Mouse (Mus musculus): ENCODE data around the gene Adcyap1r1. TPM values are rescaled to one million over a fixed set of nuclear protein-coding genes. Genes with fewer than 3 reads are reported as not detected.

Gene Adcyap1r1
- polyA plus RNA-seq, 1 experiment from 2014 or later: 55.5 TPM

DNA sequence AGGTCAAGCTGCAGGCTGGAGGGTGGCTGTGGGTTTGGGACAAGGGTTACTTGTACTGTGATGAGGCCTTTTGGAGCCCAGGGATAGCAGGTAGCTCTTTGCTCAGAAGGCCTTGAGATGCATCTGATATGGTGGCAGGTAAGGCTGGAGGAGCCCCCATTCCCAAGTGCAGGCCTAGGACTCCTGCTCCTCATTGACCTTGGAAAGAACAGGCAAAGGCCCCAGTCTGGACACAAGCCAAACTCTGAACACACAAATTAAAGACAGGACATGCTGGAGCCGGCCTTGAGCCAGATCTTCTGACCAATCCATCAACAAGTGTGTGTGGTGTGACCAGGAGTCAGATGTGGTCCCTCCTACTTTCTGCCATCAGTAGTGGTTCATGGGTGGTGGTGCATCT lies 1.8 kb downstream of the Adcyap1r1 start:
- Histone ChIP-seq H3K9ac (replicated peaks) (peak overlapping the region; percentile 90), H3K4me3 (replicated peaks) (peak overlapping the region; percentile 75), H3K27ac (replicated peaks) (peak overlapping the region; percentile 93), H3K4me2 (peak overlapping the region; percentile 83), H3K36me3 (no peaks in the 10 kb centered on the region), H3K27me3 (replicated peaks) (no peaks in the 10 kb centered on the region), H3K4me1 (peaks cover 69% of the 10 kb centered on the region), H3K9me3 (replicated peaks) (no peaks in the 10 kb centered on the region)
- WGBS: 25% methylated on average over 1 of the region's 1 CpGs
- no peak for ATAC-seq (ENCODE audit: low FRiP score)

DNA sequence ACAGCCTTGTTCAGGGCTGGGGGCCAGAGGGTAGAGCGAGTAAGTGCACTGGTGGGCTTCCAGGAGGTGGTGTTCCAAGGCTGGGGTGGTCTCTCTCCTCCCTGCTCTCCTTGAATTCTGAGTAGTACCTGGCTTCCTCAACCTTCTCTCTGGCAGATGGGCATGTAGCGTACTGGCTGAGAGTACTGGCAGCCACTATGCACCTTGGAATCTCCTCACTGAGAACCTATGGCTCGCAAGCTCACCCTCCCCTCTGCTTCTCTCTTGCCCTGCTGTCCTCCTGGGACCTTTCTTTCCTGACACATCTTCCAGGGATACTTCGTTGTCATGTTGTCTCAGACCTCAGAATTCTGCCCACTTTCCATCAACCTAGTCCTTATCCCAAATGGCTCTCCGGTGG lies 3.9 kb downstream of the Adcyap1r1 start:
- Histone ChIP-seq H3K27ac (replicated peaks) (no peak overlapping the region), H3K4me3 (replicated peaks) (0 out of 2 replicates have a peak overlapping the region, but pooled peaks have one; percentile 1), H3K36me3 (0 out of 2 replicates have a peak, but pooled peaks cover 4% of the 10 kb centered on the region), H3K9ac (replicated peaks) (0 out of 2 replicates have a peak overlapping the region, but pooled peaks have one; percentile 4), H3K9me3 (replicated peaks) (no peaks in the 10 kb centered on the region), H3K4me2 (peak overlapping the region; percentile 83), H3K4me1 (peaks cover 83% of the 10 kb centered on the region), H3K27me3 (replicated peaks) (no peaks in the 10 kb centered on the region)
- WGBS: 78% methylated on average over 5 of the region's 5 CpGs
- no peak for ATAC-seq (ENCODE audit: low FRiP score)

DNA sequence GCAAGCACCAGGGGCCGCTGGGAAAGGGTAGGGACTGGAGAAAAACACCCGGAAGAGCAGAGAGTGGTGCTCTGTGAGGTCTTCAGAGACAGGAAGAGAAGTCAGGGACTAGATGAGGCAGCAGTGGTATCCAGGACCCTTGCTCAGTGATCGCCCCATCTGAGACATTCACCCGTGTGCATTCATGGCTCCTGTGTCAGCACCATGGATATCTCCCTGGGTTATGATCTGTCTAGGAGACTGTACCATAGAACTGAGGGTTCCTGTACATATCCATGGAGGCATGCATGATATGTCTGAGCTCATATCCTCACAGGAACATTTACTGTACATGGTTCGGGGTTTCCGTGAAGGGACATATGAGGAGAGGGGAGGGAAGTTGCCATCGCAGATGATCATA lies 5.9 kb downstream of the Adcyap1r1 start:
- H3K9ac ChIP-seq (replicated peaks): no peak overlapping the region; the same call in 1 of the 2 replicates
- 78% methylated on average over 7 of the region's 7 CpGs for WGBS
- no peak for ATAC-seq (ENCODE audit: low FRiP score)
- H3K27me3 ChIP-seq (replicated peaks): no peaks in the 10 kb centered on the region
- peaks cover 74% of the 10 kb centered on the region for H3K4me1 ChIP-seq
- H3K27ac ChIP-seq (replicated peaks): no peak overlapping the region
- H3K4me2 ChIP-seq: no peak overlapping the region
- H3K36me3 ChIP-seq: peaks cover 20% of the 10 kb centered on the region
- H3K4me3 ChIP-seq (replicated peaks): no peak overlapping the region
- H3K9me3 ChIP-seq (replicated peaks): no peaks in the 10 kb centered on the region

DNA sequence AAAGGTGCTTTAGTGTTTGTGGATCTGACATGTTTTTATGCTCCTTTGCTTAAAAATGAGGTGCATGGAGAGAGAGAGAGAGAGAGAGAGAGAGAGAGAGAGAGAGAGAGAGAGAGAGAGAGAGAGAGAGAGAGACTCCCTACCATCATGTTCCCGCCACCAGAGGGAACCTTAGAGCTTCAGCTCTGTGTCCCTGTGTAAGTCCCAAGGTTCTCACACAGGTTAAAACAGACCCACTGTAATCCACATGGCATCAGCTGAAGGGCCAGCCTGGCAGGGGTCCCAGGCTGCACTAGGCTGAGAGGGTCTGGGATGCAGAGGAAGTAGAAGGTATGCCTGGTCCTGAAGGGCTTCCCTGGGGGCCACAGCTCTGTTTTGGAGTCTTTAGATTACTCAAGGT lies 6.4 kb downstream of the Adcyap1r1 start:
- Histone ChIP-seq H3K9me3 (replicated peaks) (no peaks in the 10 kb centered on the region), H3K4me3 (replicated peaks) (no peak overlapping the region), H3K4me1 (peaks cover 69% of the 10 kb centered on the region), H3K4me2 (no peak overlapping the region; the same call in 1 of the 2 replicates), H3K36me3 (peaks cover 24% of the 10 kb centered on the region), H3K27ac (replicated peaks) (no peak overlapping the region), H3K27me3 (replicated peaks) (no peaks in the 10 kb centered on the region), H3K9ac (replicated peaks) (no peak overlapping the region)
- 44% methylated on average over 1 of the region's 1 CpGs for WGBS
- no peak for ATAC-seq (ENCODE audit: low FRiP score)

DNA sequence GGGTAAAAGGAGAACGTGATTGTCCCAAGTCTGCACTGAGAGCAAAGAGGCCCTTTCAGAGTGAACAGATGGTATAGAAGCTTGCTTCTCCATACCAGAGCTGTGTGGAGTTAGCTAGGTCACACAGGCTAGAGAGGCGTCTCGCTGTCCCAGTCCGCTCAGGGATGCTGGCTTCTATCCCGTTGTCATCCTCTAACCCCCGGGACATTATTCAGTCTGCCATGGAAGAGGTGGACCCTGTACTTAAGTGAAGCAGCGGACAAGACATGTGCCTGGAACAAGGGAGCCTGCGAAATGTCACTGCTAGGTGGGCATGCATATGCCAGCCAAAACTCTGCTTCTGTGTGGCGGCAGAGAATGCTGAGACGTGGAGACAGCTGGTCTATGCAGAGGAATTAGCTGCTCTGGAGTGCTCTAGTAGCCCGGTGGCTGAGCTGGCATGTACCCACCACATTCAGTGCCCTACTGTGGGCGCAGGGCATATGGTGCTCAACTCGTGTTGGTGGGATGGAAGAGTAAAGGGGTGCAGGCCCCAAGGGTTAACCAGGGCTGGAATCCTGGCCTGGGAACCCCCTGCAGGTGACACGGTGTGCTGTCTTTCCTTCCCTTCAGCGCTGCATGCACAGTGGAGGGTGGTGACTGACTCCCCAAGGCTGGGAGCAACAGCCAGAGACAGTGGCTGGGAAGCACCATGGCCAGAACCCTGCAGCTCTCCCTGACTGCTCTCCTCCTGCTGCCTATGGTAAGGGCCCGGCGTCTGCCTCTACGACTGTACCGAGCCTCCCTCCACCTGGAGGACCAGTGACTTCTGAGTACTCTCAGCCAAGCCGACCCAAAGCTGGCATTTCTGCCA lies 8.0 kb downstream of the Adcyap1r1 start:
- Histone ChIP-seq H3K4me2 (no peak overlapping the region), H3K36me3 (peaks cover 34% of the 10 kb centered on the region), H3K9me3 (replicated peaks) (no peaks in the 10 kb centered on the region), H3K9ac (replicated peaks) (no peak overlapping the region), H3K27me3 (replicated peaks) (no peaks in the 10 kb centered on the region), H3K4me3 (replicated peaks) (no peak overlapping the region), H3K4me1 (peaks cover 61% of the 10 kb centered on the region), H3K27ac (replicated peaks) (no peak overlapping the region)
- WGBS: 78% methylated on average over 20 of the region's 20 CpGs
- no peak for ATAC-seq (ENCODE audit: low FRiP score)

DNA sequence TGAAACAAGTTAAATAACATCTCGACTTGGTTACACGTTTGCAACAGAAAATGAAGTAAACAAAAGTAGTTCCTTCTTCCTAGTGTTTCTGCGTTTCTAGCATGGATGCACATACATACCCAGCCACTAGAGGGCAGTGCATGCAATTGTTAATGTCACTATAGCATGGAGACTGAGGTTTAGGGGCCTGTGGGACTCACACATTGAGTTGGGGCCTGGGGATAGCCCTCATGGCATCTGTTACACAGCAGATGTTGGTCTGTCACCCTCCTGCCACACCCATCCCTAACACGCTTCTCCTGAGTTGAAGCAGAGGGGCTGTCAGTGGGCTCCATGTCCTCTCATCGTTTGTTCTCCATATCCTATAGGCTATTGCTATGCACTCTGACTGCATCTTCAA lies 9.4 kb downstream of the Adcyap1r1 start:
- Histone ChIP-seq H3K4me3 (replicated peaks) (no peak overlapping the region), H3K9ac (replicated peaks) (no peak overlapping the region), H3K9me3 (replicated peaks) (no peaks in the 10 kb centered on the region), H3K4me1 (peaks cover 51% of the 10 kb centered on the region), H3K27me3 (replicated peaks) (no peaks in the 10 kb centered on the region), H3K4me2 (no peak overlapping the region), H3K36me3 (peaks cover 39% of the 10 kb centered on the region), H3K27ac (replicated peaks) (no peak overlapping the region)
- WGBS: 75% methylated on average over 5 of the region's 5 CpGs
- ATAC-seq (ENCODE audit: low FRiP score): no peak

DNA sequence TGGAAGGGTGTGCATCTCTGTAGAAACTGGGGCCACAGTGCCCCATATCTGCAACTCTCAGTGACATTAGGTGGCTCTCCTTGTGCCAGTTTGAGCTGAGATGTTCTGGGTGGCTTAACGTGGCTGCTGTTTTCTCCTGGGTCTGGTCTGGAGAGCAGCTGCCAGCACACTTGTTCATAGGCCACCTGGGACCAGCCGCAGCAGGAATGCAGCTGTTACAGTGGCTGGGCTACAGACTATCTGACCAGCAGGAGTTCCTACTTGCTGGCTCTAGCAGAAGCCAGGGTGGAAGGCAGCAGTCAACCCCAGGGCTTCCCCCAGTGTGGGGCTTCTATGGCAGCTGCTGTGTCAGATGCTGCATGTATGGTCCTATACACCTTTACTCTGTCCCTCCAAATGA lies 9.9 kb downstream of the Adcyap1r1 start:
- Histone ChIP-seq H3K9me3 (replicated peaks) (no peaks in the 10 kb centered on the region), H3K4me3 (replicated peaks) (no peak overlapping the region), H3K36me3 (peaks cover 39% of the 10 kb centered on the region), H3K27ac (replicated peaks) (no peak overlapping the region), H3K4me2 (no peak overlapping the region), H3K27me3 (replicated peaks) (no peaks in the 10 kb centered on the region), H3K9ac (replicated peaks) (no peak overlapping the region), H3K4me1 (peaks cover 49% of the 10 kb centered on the region)
- WGBS: 64% methylated on average over 2 of the region's 2 CpGs
- ATAC-seq (ENCODE audit: low FRiP score): no peak

DNA sequence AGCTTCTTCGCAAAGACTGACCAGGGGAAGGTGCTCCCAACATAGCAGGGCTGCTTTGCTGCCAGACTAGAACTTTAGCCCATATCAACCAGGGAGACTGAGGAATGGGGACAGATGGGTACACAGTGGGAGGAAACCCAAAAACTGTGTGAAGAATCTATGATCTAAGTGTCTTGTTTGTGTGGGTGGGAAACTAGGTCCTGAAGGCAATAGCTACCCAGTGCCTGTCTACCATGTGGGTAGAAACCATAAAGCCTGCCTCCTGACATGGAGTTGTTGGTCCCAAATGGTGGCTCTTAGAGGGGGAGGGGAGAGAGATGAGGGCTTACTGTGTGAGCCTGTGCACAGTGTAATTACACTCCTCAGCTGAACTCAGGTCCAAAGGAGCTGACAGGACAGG lies 10.6 kb downstream of the Adcyap1r1 start:
- ATAC-seq (ENCODE audit: low FRiP score): no peak
- 77% methylated on average over 1 of the region's 1 CpGs for WGBS
- Histone ChIP-seq H3K36me3 (peaks cover 39% of the 10 kb centered on the region), H3K4me2 (no peak overlapping the region), H3K4me3 (replicated peaks) (no peak overlapping the region), H3K9ac (replicated peaks) (no peak overlapping the region), H3K27me3 (replicated peaks) (no peaks in the 10 kb centered on the region), H3K9me3 (replicated peaks) (no peaks in the 10 kb centered on the region), H3K27ac (replicated peaks) (no peak overlapping the region), H3K4me1 (peaks cover 43% of the 10 kb centered on the region)

DNA sequence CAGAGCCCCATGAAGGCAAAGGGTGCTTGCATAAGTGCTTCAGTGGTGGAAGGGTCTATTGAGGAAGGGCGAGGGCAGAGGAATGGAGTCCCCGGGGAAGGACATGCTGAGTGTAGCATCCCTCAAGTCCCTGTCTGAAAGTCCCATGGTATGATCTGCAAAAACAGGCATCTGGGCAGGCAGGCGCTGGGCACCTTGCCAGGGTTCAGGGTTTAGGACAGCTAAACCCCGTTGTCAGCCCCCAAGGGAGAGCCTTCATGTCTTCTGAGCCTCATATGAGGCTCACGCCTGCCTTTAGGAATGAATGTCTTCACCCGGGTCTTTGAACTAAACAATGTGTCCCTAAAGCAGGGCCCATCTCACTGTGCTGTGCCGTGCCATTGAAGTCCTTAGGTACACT lies 12.2 kb downstream of the Adcyap1r1 start:
- H3K36me3 ChIP-seq: peaks cover 39% of the 10 kb centered on the region
- ATAC-seq (ENCODE audit: low FRiP score): no peak
- 84% methylated on average over 7 of the region's 7 CpGs for WGBS
- H3K4me1 ChIP-seq: peaks cover 33% of the 10 kb centered on the region
- H3K9me3 ChIP-seq (replicated peaks): no peaks in the 10 kb centered on the region
- H3K9ac ChIP-seq (replicated peaks): no peak overlapping the region
- H3K27me3 ChIP-seq (replicated peaks): no peaks in the 10 kb centered on the region
- no peak overlapping the region for H3K4me3 ChIP-seq (replicated peaks)
- H3K4me2 ChIP-seq: no peak overlapping the region
- H3K27ac ChIP-seq (replicated peaks): no peak overlapping the region

DNA sequence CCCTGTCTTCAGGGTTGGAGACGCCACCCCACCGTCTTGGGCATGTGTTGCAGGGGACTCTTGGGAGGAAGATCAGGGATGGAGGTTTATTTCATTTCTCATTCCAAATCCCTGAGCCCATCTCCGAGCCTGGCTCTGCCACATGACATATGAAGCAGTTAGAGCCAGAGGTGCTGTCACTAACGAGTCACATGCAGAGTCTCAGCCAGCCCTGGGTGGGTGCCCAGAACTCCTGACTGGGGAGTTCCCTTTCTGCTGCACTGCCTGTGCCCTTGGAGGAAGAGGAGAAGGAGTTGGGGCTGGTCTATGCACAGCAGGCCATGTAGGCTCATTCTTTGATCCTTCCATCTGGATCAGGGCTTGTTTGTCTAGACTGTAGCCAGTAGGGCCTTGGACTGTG lies 13.5 kb downstream of the Adcyap1r1 start:
- Histone ChIP-seq H3K36me3 (peaks cover 47% of the 10 kb centered on the region), H3K9me3 (replicated peaks) (no peaks in the 10 kb centered on the region), H3K4me1 (peaks cover 22% of the 10 kb centered on the region), H3K9ac (replicated peaks) (no peak overlapping the region), H3K27me3 (replicated peaks) (no peaks in the 10 kb centered on the region), H3K27ac (replicated peaks) (no peak overlapping the region; the same call in 1 of the 2 replicates), H3K4me2 (no peak overlapping the region), H3K4me3 (replicated peaks) (no peak overlapping the region)
- ATAC-seq (ENCODE audit: low FRiP score): no peak
- 71% methylated on average over 4 of the region's 4 CpGs for WGBS

DNA sequence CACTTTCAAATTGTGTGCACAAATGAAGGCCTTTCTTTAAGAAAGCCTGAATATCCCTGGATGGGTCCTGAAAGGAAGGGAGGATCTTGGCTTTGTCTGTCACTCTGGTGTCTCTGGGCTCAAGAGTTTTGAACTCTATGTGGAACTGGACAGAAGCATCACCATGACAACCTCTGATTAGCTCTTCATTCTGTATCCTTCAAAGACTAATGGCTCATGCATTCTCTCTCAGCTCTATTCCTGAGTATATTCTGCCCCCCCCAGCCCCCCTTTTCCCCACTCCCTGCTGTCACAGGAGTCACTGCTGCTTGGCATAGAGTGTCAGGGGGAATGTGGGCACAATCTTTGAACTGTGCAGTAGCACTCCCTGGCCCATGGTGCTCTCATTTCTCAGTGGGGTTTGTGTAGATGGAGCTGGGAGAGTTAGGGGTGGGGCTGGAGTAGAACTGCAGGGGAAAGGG lies 14.6 kb downstream of the Adcyap1r1 start:
- no peak overlapping the region for H3K4me2 ChIP-seq
- no peak overlapping the region for H3K4me3 ChIP-seq (replicated peaks)
- H3K9ac ChIP-seq (replicated peaks): no peak overlapping the region
- no peaks in the 10 kb centered on the region for H3K27me3 ChIP-seq (replicated peaks)
- ATAC-seq (ENCODE audit: low FRiP score): peak; percentile 22; the same call in 1 of the 2 replicates
- peaks cover 21% of the 10 kb centered on the region for H3K4me1 ChIP-seq
- peaks cover 44% of the 10 kb centered on the region for H3K36me3 ChIP-seq
- H3K9me3 ChIP-seq (replicated peaks): no peaks in the 10 kb centered on the region
- no peak overlapping the region for H3K27ac ChIP-seq (replicated peaks)

DNA sequence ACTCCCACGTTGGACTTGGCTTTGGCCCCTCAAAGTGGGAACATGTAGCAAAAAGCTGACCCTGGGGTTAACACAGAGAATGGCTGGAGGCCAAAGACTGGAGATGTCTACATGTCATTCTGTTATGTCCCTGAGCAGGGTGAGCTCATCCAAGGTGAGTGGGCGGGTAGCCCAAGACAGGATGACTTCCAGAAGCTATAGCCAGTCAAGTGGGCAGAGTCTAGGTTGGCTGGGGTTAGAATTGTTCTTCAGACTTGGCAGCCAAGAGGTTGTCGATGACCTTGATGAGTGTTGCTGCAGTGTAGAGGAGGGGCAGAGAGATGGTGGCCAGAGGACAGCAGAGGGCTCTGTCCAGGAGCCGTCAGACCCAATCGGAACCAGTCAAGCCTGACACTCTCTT lies 18.9 kb downstream of the Adcyap1r1 start:
- H3K9me3 ChIP-seq (replicated peaks): no peaks in the 10 kb centered on the region
- no peaks in the 10 kb centered on the region for H3K27me3 ChIP-seq (replicated peaks)
- H3K4me3 ChIP-seq (replicated peaks): no peak overlapping the region
- H3K9ac ChIP-seq (replicated peaks): no peak overlapping the region
- peaks cover 18% of the 10 kb centered on the region for H3K4me1 ChIP-seq
- no peak overlapping the region for H3K4me2 ChIP-seq
- ATAC-seq (ENCODE audit: low FRiP score): no peak
- H3K36me3 ChIP-seq: peaks cover 46% of the 10 kb centered on the region
- WGBS: 88% methylated on average over 5 of the region's 5 CpGs
- no peak overlapping the region for H3K27ac ChIP-seq (replicated peaks)

Measured in neural tube, embryonic 15.5 days (tissue).